Mouse (Mus musculus): ENCODE measurements around the gene Emp2. TPM values are rescaled to one million over a fixed set of nuclear protein-coding genes. Genes with fewer than 3 reads are reported as not detected.

Emp2 gene
- total RNA-seq, 2 experiments from 2014 or later: 13.8 to 14.5 TPM

- DNase-seq (ENCODE audit: low spot score in 2 of 2): no peak
- intact Hi-C loops (cut with DNase I): no loop called here
Measured at GRCm38 (mm10) chr16:10327563-10328333, 14.0 kb upstream of the Emp2 start.

- DNase-seq (ENCODE audit: low spot score in 2 of 2): no peak
- intact Hi-C loops (cut with DNase I): no loop called here
Measured at GRCm38 (mm10) chr16:10319914-10320569, 6.3 kb upstream of the Emp2 start.

GRCm38 (mm10) chr16:10317197-10317544 is 3.4 kb upstream of the Emp2 start:
- intact Hi-C loops (cut with DNase I): no loop called here
- DNase-seq (ENCODE audit: low spot score in 2 of 2): no peak

GRCm38 (mm10) chr16:10316493-10317196 is 2.9 kb upstream of the Emp2 start:
- intact Hi-C loops (cut with DNase I): no loop called here
- DNase-seq (ENCODE audit: low spot score in 2 of 2): no peak

- intact Hi-C loops (cut with DNase I): loop anchor here (1.0 kb wide), 1 partner anchor 34 kb away; no protein-coding TSS in a partner anchor
Measured at GRCm38 (mm10) chr16:10313226-10313625, 542 bp downstream of the Emp2 start.

DNA sequence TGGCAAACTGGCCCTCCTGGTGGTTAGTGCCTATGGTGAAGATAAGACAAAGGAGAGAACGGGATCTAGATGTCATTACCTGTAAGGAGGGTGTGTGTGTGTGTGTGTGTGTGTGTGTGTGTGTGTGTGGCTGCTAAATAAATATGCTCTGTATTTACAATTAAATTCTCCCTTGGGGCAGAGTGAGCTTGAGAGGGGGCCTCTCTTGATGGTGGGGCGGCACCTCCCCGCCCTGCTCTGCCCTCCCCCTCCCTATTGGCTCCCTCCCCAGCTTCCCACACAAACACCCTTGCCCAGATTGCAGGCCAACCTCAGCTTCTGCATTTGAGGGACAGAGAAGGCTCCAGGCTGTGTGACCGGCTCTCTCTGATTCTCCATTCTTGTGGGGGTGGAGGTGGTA is 1.8 kb downstream of the Emp2 start:
- no peak for DNase-seq (ENCODE audit: low spot score in 2 of 2)
- intact Hi-C loops (cut with DNase I): no loop called here

More at GRCm38 (mm10) chr16:10313226-10313625, 542 bp downstream of the Emp2 start:
- no peak for DNase-seq (ENCODE audit: low spot score in 2 of 2)

DNA sequence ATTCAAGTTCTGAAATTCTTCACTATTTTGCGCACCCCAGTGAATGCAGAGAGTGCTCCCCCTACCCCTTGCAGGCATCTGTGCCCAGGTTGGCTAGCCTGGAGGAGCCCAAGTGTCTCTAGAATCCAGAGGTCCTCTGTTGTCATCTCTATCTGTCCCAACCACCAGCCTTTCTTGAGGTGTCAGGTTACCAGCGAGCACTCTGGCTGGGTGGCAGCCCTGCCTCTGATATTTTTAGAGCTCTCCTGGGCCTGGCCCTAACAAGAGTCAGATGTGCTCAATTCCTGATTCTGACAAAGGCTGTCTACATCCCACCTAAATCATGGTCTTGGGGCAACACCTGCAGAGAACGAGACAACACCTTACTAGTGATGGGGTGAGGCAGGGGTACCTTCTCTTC is 2.7 kb downstream of the Emp2 start:
- intact Hi-C loops (cut with DNase I): no loop called here
- DNase-seq (ENCODE audit: low spot score in 2 of 2): no peak

DNA sequence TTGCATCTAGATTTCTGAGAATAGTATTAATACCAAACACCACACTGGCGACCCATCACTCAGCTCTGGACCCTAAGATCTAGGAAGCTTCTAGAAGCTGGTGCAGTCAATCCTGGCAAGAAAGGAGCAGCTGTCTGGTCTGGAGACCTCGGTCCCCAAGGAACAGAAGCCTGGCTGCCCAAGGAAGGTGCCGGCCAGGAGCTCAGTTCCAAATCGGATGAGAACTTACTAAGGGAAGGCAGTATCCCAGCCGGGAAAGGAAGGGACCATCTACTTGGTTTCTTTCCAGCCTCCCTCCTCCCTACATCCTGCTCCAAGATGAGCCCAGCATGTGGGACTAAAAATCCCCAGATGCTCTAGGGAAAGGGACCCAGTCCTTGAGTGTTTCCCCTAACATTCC is 3.3 kb downstream of the Emp2 start:
- intact Hi-C loops (cut with DNase I): no loop called here

GRCm38 (mm10) chr16:10307351-10307750 is 6.4 kb downstream of the Emp2 start:
- no peak for DNase-seq (ENCODE audit: low spot score in 2 of 2)
- intact Hi-C loops (cut with DNase I): no loop called here

More for the DNA sequence above, 3.3 kb downstream of the Emp2 start:
- no peak for DNase-seq (ENCODE audit: low spot score in 2 of 2)

GRCm38 (mm10) chr16:10306101-10306500 is 7.7 kb downstream of the Emp2 start:
- DNase-seq (ENCODE audit: low spot score in 2 of 2): no peak
- intact Hi-C loops (cut with DNase I): no loop called here

DNA sequence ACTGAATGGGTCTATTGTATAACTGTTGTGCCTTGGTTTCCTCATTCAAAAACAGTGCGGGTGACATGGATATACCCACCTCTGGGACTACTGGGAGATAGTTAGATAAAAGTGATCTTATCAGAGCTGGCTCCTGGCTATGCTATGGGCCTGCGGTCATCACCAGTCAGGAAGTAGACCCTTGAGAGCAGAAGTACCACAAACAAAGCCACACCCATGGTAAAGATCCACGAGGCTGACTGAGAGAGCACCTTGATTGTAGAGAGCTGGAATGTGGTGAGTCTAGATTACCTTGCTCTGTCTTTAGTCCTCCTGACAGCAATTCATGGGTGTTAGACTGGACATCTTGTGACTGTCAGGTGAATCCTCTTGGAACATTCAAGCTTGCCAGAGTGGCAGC is 12.4 kb downstream of the Emp2 start:
- DNase-seq (ENCODE audit: low spot score in 2 of 2): no peak
- intact Hi-C loops (cut with DNase I): no loop called here

GRCm38 (mm10) chr16:10300231-10301186 is 13.3 kb downstream of the Emp2 start:
- DNase-seq (ENCODE audit: low spot score in 2 of 2): no peak
- intact Hi-C loops (cut with DNase I): no loop called here

DNA sequence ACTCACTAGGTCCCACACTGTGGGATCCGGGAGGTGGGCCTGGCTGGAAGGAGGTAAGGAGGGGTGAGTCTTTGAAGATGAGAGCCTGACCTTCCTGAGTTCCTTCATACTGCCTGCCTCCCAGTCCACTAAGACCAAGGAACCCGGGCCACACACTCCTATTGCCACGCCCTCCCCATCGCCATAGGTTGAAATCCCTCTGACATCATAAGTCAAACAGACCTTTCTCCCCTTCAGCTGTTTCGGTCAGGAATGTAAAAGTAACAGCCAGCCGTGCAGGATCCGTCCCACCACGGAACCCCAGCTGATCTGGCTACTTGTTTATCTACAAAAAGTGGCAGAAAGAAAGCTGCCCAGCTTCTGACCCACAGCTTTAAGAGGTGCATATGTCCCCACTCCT is 14.1 kb downstream of the Emp2 start:
- DNase-seq (ENCODE audit: low spot score in 2 of 2): no peak
- intact Hi-C loops (cut with DNase I): no loop called here

DNA sequence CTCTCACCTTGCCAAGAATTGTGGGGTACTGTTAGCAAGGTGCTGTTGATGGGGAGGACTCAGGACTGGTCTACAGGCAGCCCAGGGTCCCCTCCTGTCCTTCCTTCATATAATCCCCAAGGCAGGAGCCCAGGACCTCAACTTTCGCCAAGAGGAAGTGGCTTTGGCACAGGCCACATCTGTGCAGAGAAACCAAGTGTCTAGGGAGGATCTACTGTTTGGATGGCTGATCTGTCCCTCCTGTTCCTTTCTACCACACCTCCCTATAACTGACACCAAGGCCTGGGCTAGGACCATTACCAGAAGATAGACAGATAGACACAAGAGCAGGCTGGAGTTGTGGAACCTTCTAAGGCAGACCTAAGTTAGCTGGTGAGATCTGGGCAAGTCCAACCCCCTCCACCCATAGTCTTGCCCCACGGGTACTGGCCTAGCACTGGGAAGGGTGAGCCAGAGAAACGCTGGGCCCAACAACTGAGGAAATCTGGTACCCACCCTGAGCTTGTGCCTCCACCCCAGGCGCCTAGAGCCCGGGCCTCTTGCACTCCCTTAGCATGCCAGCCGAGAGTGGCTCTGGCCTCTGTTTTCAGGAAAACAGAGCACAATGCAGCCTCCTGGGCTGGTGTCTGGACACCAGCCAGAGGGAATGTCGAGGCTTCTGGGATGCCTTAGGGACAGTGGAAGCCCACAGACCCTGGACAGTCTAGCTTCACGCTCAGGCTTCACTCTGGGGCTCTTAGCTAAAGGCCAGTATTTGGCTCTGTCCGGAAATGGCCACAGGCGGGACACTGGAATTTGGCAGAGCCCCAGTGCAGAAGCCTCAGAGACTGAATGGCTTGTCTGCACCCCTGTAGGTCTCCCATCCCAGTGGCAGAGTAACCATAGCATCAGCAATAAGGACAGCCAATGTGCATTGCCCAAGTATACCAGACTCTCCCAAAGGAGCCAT is 15.8 kb downstream of the Emp2 start:
- intact Hi-C loops (cut with DNase I): no loop called here
- DNase-seq (ENCODE audit: low spot score in 2 of 2): no peak

- intact Hi-C loops (cut with DNase I): no loop called here
Measured at GRCm38 (mm10) chr16:10288115-10288514, 25.7 kb downstream of the Emp2 start.

DNA sequence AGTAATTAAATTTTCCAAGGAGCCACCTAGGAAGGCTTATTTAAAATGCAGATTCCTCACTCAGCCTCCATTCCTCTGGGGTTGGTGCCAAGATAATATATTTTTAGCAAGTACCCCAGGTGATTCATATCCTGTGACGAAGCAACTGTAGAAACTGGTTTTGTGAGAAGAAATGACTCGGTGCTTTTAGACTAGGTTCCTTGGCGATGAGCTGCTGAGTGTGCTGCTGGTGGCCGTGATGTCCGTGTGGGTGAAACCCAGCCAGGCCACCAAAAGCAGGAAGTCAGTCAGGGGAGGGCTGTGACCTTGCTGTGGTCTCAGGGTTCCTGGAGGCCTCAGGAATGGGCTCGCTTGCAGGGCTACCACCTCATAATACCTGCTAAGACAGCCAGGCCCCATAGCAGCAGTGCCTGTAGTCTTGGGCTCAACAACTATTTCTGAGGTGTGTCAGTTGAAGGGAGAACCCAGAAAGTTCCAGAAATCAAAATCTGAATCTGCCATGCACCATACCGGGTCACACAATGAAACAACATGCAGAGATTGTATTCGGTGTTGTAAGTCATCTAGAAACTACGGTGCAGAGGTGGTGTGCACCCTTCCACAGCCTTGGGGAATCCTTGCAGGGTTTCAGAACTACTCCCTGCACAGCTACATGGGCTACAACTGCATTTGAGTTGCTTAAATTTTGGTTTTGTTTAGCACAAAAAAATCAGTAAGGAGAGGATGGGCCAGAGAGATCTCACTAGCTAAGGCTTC is 27.1 kb downstream of the Emp2 start:
- intact Hi-C loops (cut with DNase I): no loop called here
- DNase-seq (ENCODE audit: low spot score in 2 of 2): peak; percentile 28 to 83

More at GRCm38 (mm10) chr16:10288115-10288514, 25.7 kb downstream of the Emp2 start:
- no peak for DNase-seq (ENCODE audit: low spot score in 2 of 2)

- intact Hi-C loops (cut with DNase I): loop anchor here (2.0 to 5.0 kb wide), 2 partner anchors 115 to 239 kb away; partner anchors contain the start of gene Tekt5
- DNase-seq (ENCODE audit: low spot score in 2 of 2): no peak
Measured at GRCm38 (mm10) chr16:10281890-10282289, 31.9 kb downstream of the Emp2 start.
